Mouse (Mus musculus) forebrain, embryonic 13.5 days (tissue): ENCODE measurements around the gene AC140267.1. TPM values are rescaled to one million over a fixed set of nuclear protein-coding genes. Genes with fewer than 3 reads are reported as not detected.

Experiments used
- ATAC-seq: fragments of 200-750 bp; cut with Nextera tagmentation; 2 replicates; pipeline ENCODE4 v1.8.0; 2017
- H3K27ac ChIP-seq: fragments of 300-500 bp; sonication (generic); 2 replicates; pipeline ENCODE4 v1.5.1; 2015; ENCODE audit warnings: inconsistent platforms, mild to moderate bottlenecking, moderate library complexity
- H3K27me3 ChIP-seq: fragments of 300-500 bp; sonication (generic); 2 replicates; pipeline ENCODE4 v1.6.1; 2015; ENCODE audit warnings: mild to moderate bottlenecking, inconsistent platforms
- H3K36me3 ChIP-seq: fragments of 300-500 bp; sonication (generic); 2 replicates; pipeline ENCODE4 v1.6.1; 2015; ENCODE audit warnings: mild to moderate bottlenecking, inconsistent platforms; ENCODE audit not compliant: poor library complexity, severe bottlenecking
- H3K4me1 ChIP-seq: fragments of 300-500 bp; sonication (generic); 2 replicates; pipeline ENCODE4 v1.6.1; 2015; ENCODE audit warnings: inconsistent platforms
- H3K4me2 ChIP-seq: fragments of 300-500 bp; sonication (generic); 2 replicates; pipeline ENCODE4 v1.6.1; 2015; ENCODE audit warnings: inconsistent platforms, mild to moderate bottlenecking, moderate library complexity
- H3K4me3 ChIP-seq: fragments of 300-500 bp; sonication (generic); 2 replicates; pipeline ENCODE4 v1.5.1; 2015; ENCODE audit warnings: mild to moderate bottlenecking, inconsistent platforms
- H3K9ac ChIP-seq: fragments of 300-500 bp; sonication (generic); 2 replicates; pipeline ENCODE4 v1.6.1; 2015; ENCODE audit warnings: mild to moderate bottlenecking, inconsistent platforms
- H3K9me3 ChIP-seq: fragments of 300-500 bp; sonication (generic); replicated peaks from 2 replicates; pipeline ENCODE4 v1.6.1; 2016; ENCODE audit warnings: inconsistent platforms
- WGBS: fragments of 180-500 bp; shearing (Covaris S2); methylation state at CpG from one replicate; pipeline ENCODE4 v1.1.7; 2015; 5-methylcytosine and 5-hydroxymethylcytosine counted together
- polyA plus RNA-seq: library from polyadenylated mRNA; unstranded; fragments of >200 nt; fragmentation: Nextera tagmentation; extraction: Ambion mirVana; gene quantifications from 2 replicates; pipeline ENCODE4 v1.2.1, GENCODE M21; 2015

The AC140267.1 gene
- 2.7 TPM in 1 of 2 replicates, not detected in the other for polyA plus RNA-seq

- H3K27me3 ChIP-seq, result no peaks in the 10 kb centered on the region
- H3K27ac ChIP-seq, result no peak within 1 kb of the TSS
- H3K36me3 ChIP-seq, result peaks cover 43% of the 10 kb centered on the region
- ATAC-seq, result no peak
- H3K4me2 ChIP-seq, result peak within 1 kb of the TSS; percentile 75
- H3K9me3 ChIP-seq, result no peaks in the 10 kb centered on the region
- peaks cover 14% of the 10 kb centered on the region for H3K4me1 ChIP-seq
- 95% methylated on average over 9 of the region's 9 CpGs for WGBS
- H3K9ac ChIP-seq, result peak within 1 kb of the TSS; percentile 89
- peak within 1 kb of the TSS; percentile 93 for H3K4me3 ChIP-seq
Observed at GRCm38 (mm10) chr15:80235535-80235934, at the start of gene AC140267.1. AC140267.1 (plus strand) TSS chr15:80235835.

GRCm38 (mm10) chr15:80188927-80189326, 46.7 kb upstream of the AC140267.1 start:
- WGBS, result 87% methylated on average over 5 of the region's 5 CpGs
- no peak for ATAC-seq

GRCm38 (mm10) chr15:80190075-80190474, 45.6 kb upstream of the AC140267.1 start:
- ATAC-seq, result no peak
- H3K4me2 ChIP-seq, result no peak overlapping the region
- no peak overlapping the region for H3K4me3 ChIP-seq
- no peaks in the 10 kb centered on the region for H3K36me3 ChIP-seq
- H3K27me3 ChIP-seq, result no peaks in the 10 kb centered on the region
- no peak overlapping the region for H3K27ac ChIP-seq
- H3K9me3 ChIP-seq, result no peaks in the 10 kb centered on the region
- H3K4me1 ChIP-seq, result 0 out of 2 replicates have a peak, but pooled peaks cover 7% of the 10 kb centered on the region
- H3K9ac ChIP-seq, result no peak overlapping the region
- 80% methylated on average over 4 of the region's 4 CpGs for WGBS

More at GRCm38 (mm10) chr15:80188927-80189326, 46.7 kb upstream of the AC140267.1 start:
- Histone ChIP-seq H3K4me3 (no peak overlapping the region), H3K27ac (no peak overlapping the region), H3K9ac (no peak overlapping the region), H3K4me1 (0 out of 2 replicates have a peak, but pooled peaks cover 7% of the 10 kb centered on the region), H3K4me2 (no peak overlapping the region), H3K27me3 (no peaks in the 10 kb centered on the region), H3K9me3 (no peaks in the 10 kb centered on the region), H3K36me3 (no peaks in the 10 kb centered on the region)

DNA sequence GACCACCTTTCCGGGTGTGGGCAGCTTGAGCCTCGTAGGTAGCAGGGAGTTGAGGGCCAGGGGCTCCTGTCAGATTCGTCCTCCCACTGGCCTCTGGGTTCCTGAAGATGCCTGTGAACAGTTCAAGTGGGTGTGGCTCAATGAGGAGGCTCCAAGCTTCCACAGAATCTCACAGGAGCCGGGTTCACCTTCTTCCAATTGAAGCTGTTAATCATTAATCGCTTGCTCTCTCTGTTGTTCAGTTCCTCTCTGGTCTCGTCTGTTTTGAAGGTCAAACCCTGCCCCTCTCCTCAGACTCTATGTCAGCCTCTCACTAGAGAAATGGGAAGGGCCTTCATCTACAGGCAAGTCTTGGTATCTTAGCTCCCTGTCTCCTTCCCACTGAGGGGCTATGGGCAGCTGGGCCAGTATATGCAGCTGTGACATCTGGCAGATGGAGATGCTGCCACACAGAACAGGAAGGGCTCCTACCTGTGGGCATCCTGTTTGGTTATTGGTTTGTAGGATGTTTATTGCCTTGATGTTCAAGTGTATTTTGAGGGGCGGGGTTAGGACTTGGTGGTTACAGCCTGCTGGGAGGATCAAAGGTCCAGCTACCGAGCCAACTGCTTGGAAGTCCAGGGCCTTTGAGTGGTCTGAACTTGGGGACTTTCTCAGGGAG, 43.9 kb upstream of the AC140267.1 start:
- Histone ChIP-seq H3K27me3 (no peaks in the 10 kb centered on the region), H3K36me3 (no peaks in the 10 kb centered on the region), H3K4me1 (0 out of 2 replicates have a peak, but pooled peaks cover 7% of the 10 kb centered on the region), H3K9me3 (no peaks in the 10 kb centered on the region), H3K4me2 (no peak overlapping the region), H3K27ac (no peak overlapping the region), H3K9ac (no peak overlapping the region), H3K4me3 (no peak overlapping the region)
- ATAC-seq, result no peak
- WGBS, result 84% methylated on average over 8 of the region's 8 CpGs

DNA sequence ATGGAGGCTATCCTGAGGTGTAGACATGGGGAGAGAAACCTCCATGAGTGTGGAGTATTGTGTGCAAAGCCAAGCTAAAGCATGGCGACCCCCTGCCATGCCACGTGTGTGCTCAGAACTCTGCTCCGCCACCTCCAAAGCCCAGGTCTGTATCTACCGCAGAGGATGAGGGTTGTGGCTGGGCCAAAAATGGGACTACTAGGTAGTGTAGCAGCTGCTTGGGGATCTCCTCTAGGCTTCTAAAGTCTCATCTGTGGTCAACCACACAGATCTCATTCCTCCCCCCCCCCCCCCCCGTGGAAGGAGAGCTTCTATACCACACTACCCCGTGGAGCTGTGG, 43.4 kb upstream of the AC140267.1 start:
- no peak overlapping the region for H3K9ac ChIP-seq
- H3K36me3 ChIP-seq, result no peaks in the 10 kb centered on the region
- no peaks in the 10 kb centered on the region for H3K27me3 ChIP-seq
- H3K4me1 ChIP-seq, result 0 out of 2 replicates have a peak, but pooled peaks cover 7% of the 10 kb centered on the region
- H3K4me2 ChIP-seq, result no peak overlapping the region
- WGBS, result 92% methylated on average over 6 of the region's 6 CpGs
- ATAC-seq, result no peak
- H3K9me3 ChIP-seq, result no peaks in the 10 kb centered on the region
- H3K27ac ChIP-seq, result no peak overlapping the region
- no peak overlapping the region for H3K4me3 ChIP-seq

GRCm38 (mm10) chr15:80192847-80193246, 42.8 kb upstream of the AC140267.1 start:
- no peak overlapping the region for H3K4me2 ChIP-seq
- H3K27ac ChIP-seq, result no peak overlapping the region
- no peaks in the 10 kb centered on the region for H3K9me3 ChIP-seq
- no peaks in the 10 kb centered on the region for H3K36me3 ChIP-seq
- no peak for ATAC-seq
- 0 out of 2 replicates have a peak, but pooled peaks cover 7% of the 10 kb centered on the region for H3K4me1 ChIP-seq
- H3K4me3 ChIP-seq, result no peak overlapping the region
- H3K9ac ChIP-seq, result no peak overlapping the region
- H3K27me3 ChIP-seq, result no peaks in the 10 kb centered on the region
- 91% methylated on average over 7 of the region's 7 CpGs for WGBS

DNA sequence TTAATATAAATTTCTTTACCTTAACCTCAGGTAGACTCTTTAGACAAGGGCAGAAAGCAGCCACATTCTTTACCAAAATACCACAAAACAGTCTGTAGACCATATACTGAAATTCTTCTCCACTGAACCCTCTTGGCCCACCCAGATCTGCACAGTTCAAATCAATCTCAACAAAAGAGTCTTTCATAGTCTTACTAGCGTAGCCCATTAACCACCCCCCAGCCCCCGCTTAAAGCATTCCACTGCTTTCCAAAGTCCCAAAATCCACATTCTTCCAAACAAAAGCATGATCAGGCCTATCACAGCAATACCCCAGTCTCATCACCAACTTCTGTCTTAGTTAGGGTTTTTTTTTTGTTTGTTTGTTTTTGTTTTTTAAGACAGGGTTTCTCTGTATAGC, 36.1 kb upstream of the AC140267.1 start:
- no peak overlapping the region for H3K4me3 ChIP-seq
- WGBS, result 31% methylated on average over 2 of the region's 2 CpGs

GRCm38 (mm10) chr15:80202111-80202775, 33.4 kb upstream of the AC140267.1 start:
- ATAC-seq, result no peak
- Histone ChIP-seq H3K9ac (no peak overlapping the region), H3K27ac (no peak overlapping the region), H3K36me3 (no peaks in the 10 kb centered on the region), H3K4me1 (no peaks in the 10 kb centered on the region), H3K27me3 (no peaks in the 10 kb centered on the region), H3K9me3 (no peaks in the 10 kb centered on the region), H3K4me2 (no peak overlapping the region), H3K4me3 (no peak overlapping the region)
- 91% methylated on average over 6 of the region's 6 CpGs for WGBS

More for the DNA sequence above, 36.1 kb upstream of the AC140267.1 start:
- no peak for ATAC-seq
- Histone ChIP-seq H3K4me1 (no peaks in the 10 kb centered on the region), H3K27me3 (no peaks in the 10 kb centered on the region), H3K27ac (no peak overlapping the region), H3K4me2 (no peak overlapping the region), H3K9me3 (no peaks in the 10 kb centered on the region), H3K36me3 (no peaks in the 10 kb centered on the region), H3K9ac (no peak overlapping the region)

DNA sequence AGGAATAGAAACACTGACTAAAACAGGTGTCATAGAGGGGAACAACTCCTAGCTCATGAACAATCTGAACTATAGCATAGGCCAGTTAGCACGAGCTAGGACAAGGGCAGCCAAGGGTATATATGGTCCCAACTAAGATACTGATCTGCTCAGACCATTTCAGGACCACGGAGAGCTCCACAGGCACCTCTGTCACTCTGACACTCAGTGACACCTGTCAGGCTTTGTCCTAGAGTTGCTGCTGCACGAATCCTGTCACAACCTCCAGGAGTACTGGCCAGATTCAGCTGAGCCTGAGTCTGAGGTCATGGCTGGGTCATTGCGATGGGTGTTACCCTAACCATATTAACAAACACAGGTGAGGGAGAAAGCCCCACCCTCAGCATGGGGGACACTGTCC, 32.2 kb upstream of the AC140267.1 start:
- Histone ChIP-seq H3K4me1 (peaks cover 5% of the 10 kb centered on the region), H3K27ac (no peak overlapping the region), H3K4me2 (no peak overlapping the region), H3K9me3 (no peaks in the 10 kb centered on the region), H3K9ac (no peak overlapping the region), H3K36me3 (no peaks in the 10 kb centered on the region), H3K27me3 (no peaks in the 10 kb centered on the region), H3K4me3 (no peak overlapping the region)
- ATAC-seq, result no peak
- 41% methylated on average over 4 of the region's 4 CpGs for WGBS

- H3K4me1 ChIP-seq, result peaks cover 8% of the 10 kb centered on the region
- H3K4me2 ChIP-seq, result no peak overlapping the region
- H3K9me3 ChIP-seq, result no peaks in the 10 kb centered on the region
- H3K9ac ChIP-seq, result no peak overlapping the region
- no peak overlapping the region for H3K27ac ChIP-seq
- 86% methylated on average over 3 of the region's 3 CpGs for WGBS
- H3K27me3 ChIP-seq, result no peaks in the 10 kb centered on the region
- no peak for ATAC-seq
- peaks cover 5% of the 10 kb centered on the region for H3K36me3 ChIP-seq
- H3K4me3 ChIP-seq, result no peak overlapping the region
Observed at GRCm38 (mm10) chr15:80206057-80206565, 29.5 kb upstream of the AC140267.1 start.

- peaks cover 29% of the 10 kb centered on the region for H3K36me3 ChIP-seq
- H3K27ac ChIP-seq, result no peak overlapping the region
- no peaks in the 10 kb centered on the region for H3K9me3 ChIP-seq
- 0 out of 2 replicates have a peak overlapping the region, but pooled peaks have one; percentile 3 for H3K9ac ChIP-seq
- WGBS, result 13% methylated on average over 4 of the region's 4 CpGs
- no peak overlapping the region for H3K4me3 ChIP-seq
- no peak for ATAC-seq
- H3K4me2 ChIP-seq, result no peak overlapping the region
- H3K27me3 ChIP-seq, result no peaks in the 10 kb centered on the region
- H3K4me1 ChIP-seq, result peaks cover 8% of the 10 kb centered on the region
Observed at GRCm38 (mm10) chr15:80208446-80208845, 27.2 kb upstream of the AC140267.1 start.

DNA sequence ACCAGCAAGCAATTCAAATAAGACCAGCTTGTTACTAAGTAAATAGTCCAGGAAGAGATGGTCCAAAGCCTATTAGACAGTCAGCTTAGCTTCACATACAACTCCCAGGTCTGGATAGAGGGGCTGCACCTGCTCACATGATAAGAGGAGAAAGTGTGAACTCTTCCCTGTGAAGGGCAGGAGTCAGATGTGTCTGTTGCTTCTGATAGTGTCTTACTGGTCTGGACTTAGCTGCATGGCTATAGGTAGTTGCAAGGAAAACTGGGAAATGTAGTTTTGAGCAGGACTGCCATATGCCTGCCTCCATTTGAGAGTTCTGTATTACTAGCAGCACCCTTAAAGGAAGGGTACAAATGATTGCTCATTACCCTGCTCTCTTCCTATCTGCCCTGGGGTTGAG, 21.9 kb upstream of the AC140267.1 start:
- H3K36me3 ChIP-seq, result peaks cover 31% of the 10 kb centered on the region
- H3K9ac ChIP-seq, result no peak overlapping the region
- H3K27me3 ChIP-seq, result no peaks in the 10 kb centered on the region
- H3K4me3 ChIP-seq, result no peak overlapping the region
- no peak overlapping the region for H3K27ac ChIP-seq
- peaks cover under 1% of the 10 kb centered on the region; the same call in 1 of the 2 replicates for H3K4me1 ChIP-seq
- H3K4me2 ChIP-seq, result no peak overlapping the region
- ATAC-seq, result no peak
- no peaks in the 10 kb centered on the region for H3K9me3 ChIP-seq
